Mouse (Mus musculus) limb, embryonic 13.5 days (tissue): ENCODE results near the gene Rexo5. TPM values are rescaled to one million over a fixed set of nuclear protein-coding genes. Genes with fewer than 3 reads are reported as not detected.

ENCODE experiments used
- ATAC-seq: fragments of 200-750 bp; cut with Nextera tagmentation; 2 replicates; pipeline ENCODE4 v1.8.0; 2017; ENCODE audit warnings: low read depth, moderate number of reproducible peaks, moderate TSS enrichment; ENCODE audit not compliant: low FRiP score
- H3K27ac ChIP-seq: fragments of 300-500 bp; sonication (generic); 2 replicates; pipeline ENCODE4 v1.5.1; 2015; ENCODE audit warnings: inconsistent platforms, mild to moderate bottlenecking, moderate library complexity
- H3K27me3 ChIP-seq: fragments of 300-500 bp; sonication (generic); 2 replicates; pipeline ENCODE4 v1.6.1; 2015; ENCODE audit warnings: mild to moderate bottlenecking, inconsistent platforms
- H3K36me3 ChIP-seq: fragments of 300-500 bp; sonication (generic); 2 replicates; pipeline ENCODE4 v1.6.1; 2015; ENCODE audit warnings: inconsistent platforms, mild to moderate bottlenecking, moderate library complexity
- H3K4me1 ChIP-seq: fragments of 300-500 bp; sonication (generic); 2 replicates; pipeline ENCODE4 v1.6.1; 2015; ENCODE audit warnings: inconsistent platforms
- H3K4me2 ChIP-seq: fragments of 300-500 bp; sonication (generic); replicated peaks from 2 replicates; pipeline ENCODE4 v1.6.1; 2015; ENCODE audit warnings: inconsistent platforms, mild to moderate bottlenecking, moderate library complexity
- H3K4me3 ChIP-seq: fragments of 300-500 bp; sonication (generic); 2 replicates; pipeline ENCODE4 v1.5.1; 2015; ENCODE audit warnings: moderate library complexity, mild to moderate bottlenecking, inconsistent platforms
- H3K9ac ChIP-seq: fragments of 300-500 bp; sonication (generic); 2 replicates; pipeline ENCODE4 v1.6.1; 2015; ENCODE audit warnings: mild to moderate bottlenecking, inconsistent platforms
- H3K9me3 ChIP-seq: fragments of 300-500 bp; sonication (generic); 2 replicates; pipeline ENCODE4 v1.6.1; 2016; ENCODE audit warnings: inconsistent platforms
- WGBS: fragments of 180-500 bp; shearing (Covaris S2); methylation state at CpG from one replicate; pipeline ENCODE4 v1.1.7; 2015; 5-methylcytosine and 5-hydroxymethylcytosine counted together
- polyA plus RNA-seq: library from polyadenylated mRNA; unstranded; fragments of >200 nt; fragmentation: Nextera tagmentation; extraction: Ambion mirVana; gene quantifications from 2 replicates; pipeline ENCODE4 v1.2.1, GENCODE M21; 2015

The Rexo5 gene
- polyA plus RNA-seq, 1 experiment from 2014 or later = 24.8 TPM

DNA sequence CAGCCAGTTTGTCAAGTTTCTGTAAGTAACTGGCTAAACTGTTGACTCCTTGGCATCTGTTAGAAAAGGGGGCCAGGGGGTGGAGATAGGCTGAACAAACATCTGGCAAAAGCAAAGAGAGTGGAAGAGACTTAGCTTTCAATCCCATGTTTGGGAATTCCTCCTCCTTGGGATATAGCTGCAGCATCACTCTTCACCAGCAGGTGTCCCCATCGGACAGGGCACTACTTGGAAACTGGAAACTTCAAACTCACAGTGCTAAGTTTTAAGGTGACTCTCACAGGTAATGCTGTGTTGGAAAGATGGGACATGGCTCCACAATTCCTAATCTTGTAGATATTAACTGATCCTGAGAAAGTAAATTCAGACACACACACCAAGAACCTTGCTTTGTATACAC, 55.3 kb downstream of the Rexo5 start:
- Histone ChIP-seq H3K36me3 (peaks cover 37% of the 10 kb centered on the region), H3K9ac (no peak overlapping the region), H3K9me3 (no peaks in the 10 kb centered on the region), H3K27me3 (no peaks in the 10 kb centered on the region), H3K4me3 (no peak overlapping the region), H3K4me2 (no peak overlapping the region), H3K4me1 (no peaks in the 10 kb centered on the region), H3K27ac (no peak overlapping the region)
- 0% methylated on average over 1 of the region's 1 CpGs for WGBS
- no peak for ATAC-seq

- no peak overlapping the region for H3K27ac ChIP-seq
- WGBS = 85% methylated on average over 5 of the region's 5 CpGs
- no peaks in the 10 kb centered on the region for H3K27me3 ChIP-seq
- H3K36me3 ChIP-seq = peaks cover 35% of the 10 kb centered on the region
- no peak for ATAC-seq
- no peak overlapping the region for H3K9ac ChIP-seq
- no peaks in the 10 kb centered on the region for H3K9me3 ChIP-seq
- H3K4me1 ChIP-seq = no peaks in the 10 kb centered on the region
- no peak overlapping the region for H3K4me3 ChIP-seq
- H3K4me2 ChIP-seq = no peak overlapping the region
Observed at GRCm38 (mm10) chr7:119850737-119851136, 56.9 kb downstream of the Rexo5 start.

GRCm38 (mm10) chr7:119852494-119852893, 58.7 kb downstream of the Rexo5 start:
- Histone ChIP-seq H3K9me3 (no peaks in the 10 kb centered on the region), H3K9ac (no peak overlapping the region), H3K4me2 (no peak overlapping the region), H3K4me1 (no peaks in the 10 kb centered on the region), H3K27me3 (no peaks in the 10 kb centered on the region), H3K4me3 (no peak overlapping the region), H3K36me3 (peaks cover 40% of the 10 kb centered on the region), H3K27ac (no peak overlapping the region)
- ATAC-seq = no peak

- Histone ChIP-seq H3K36me3 (peaks cover 46% of the 10 kb centered on the region), H3K27me3 (no peaks in the 10 kb centered on the region), H3K9ac (no peak overlapping the region), H3K9me3 (no peaks in the 10 kb centered on the region), H3K4me1 (no peaks in the 10 kb centered on the region), H3K4me3 (no peak overlapping the region), H3K27ac (no peak overlapping the region), H3K4me2 (no peak overlapping the region)
- 85% methylated on average over 1 of the region's 1 CpGs for WGBS
- no peak for ATAC-seq
Observed at GRCm38 (mm10) chr7:119853186-119853585, 59.4 kb downstream of the Rexo5 start.

DNA sequence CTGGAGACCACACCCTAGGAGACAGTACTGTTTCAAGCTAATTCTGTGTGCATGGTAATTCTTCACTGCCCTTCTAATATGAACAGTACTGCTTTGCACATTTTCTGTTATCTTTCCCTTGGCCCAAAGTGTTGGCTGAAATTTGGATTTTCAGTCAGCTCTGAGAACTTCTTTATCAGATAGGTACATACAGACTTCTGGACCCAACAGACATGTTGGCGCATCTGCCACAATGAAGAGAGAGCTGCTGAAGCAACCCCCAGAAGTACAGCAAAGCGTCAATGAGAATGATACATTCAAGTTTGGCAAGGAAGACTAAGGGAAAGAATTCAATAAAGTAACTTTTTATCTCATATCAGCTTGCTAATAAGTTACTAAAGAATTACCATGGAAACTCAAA, 60.6 kb downstream of the Rexo5 start:
- peaks cover 51% of the 10 kb centered on the region for H3K36me3 ChIP-seq
- no peak overlapping the region for H3K9ac ChIP-seq
- 99% methylated on average over 2 of the region's 2 CpGs for WGBS
- no peak overlapping the region for H3K27ac ChIP-seq
- no peak overlapping the region for H3K4me2 ChIP-seq
- no peak for ATAC-seq
- no peak overlapping the region for H3K4me3 ChIP-seq
- H3K4me1 ChIP-seq = no peaks in the 10 kb centered on the region
- no peaks in the 10 kb centered on the region for H3K9me3 ChIP-seq
- no peaks in the 10 kb centered on the region for H3K27me3 ChIP-seq

DNA sequence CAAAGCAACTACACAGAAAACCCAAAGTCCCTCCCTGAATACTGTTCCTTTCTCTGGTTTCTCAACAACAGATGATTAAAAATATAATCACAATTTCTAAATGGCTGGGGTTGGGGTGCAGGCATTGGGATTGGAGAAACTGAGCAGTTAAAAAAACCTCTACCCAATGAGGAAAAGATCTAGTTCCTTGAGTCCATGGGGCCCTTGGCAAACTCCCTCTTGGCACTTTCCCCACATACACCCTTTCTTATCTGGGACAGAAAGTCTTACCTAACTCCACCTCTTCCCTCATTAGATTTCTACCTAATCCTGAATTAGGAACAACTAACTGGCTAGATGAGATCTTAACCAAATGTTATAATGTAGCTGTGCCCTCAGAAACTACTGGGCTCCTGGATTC, 61.2 kb downstream of the Rexo5 start:
- no peak for ATAC-seq
- Histone ChIP-seq H3K27me3 (no peaks in the 10 kb centered on the region), H3K9me3 (no peaks in the 10 kb centered on the region), H3K9ac (no peak overlapping the region), H3K36me3 (peaks cover 56% of the 10 kb centered on the region), H3K4me3 (no peak overlapping the region), H3K4me1 (no peaks in the 10 kb centered on the region), H3K27ac (no peak overlapping the region), H3K4me2 (no peak overlapping the region)

- H3K27ac ChIP-seq = no peak overlapping the region
- no peak overlapping the region for H3K9ac ChIP-seq
- H3K27me3 ChIP-seq = no peaks in the 10 kb centered on the region
- no peaks in the 10 kb centered on the region for H3K9me3 ChIP-seq
- peaks cover 43% of the 10 kb centered on the region for H3K36me3 ChIP-seq
- WGBS = 90% methylated on average over 6 of the region's 6 CpGs
- no peak for ATAC-seq
- H3K4me2 ChIP-seq = no peak overlapping the region
- peaks cover 16% of the 10 kb centered on the region for H3K4me1 ChIP-seq
- H3K4me3 ChIP-seq = no peak overlapping the region
Observed at GRCm38 (mm10) chr7:119859476-119859875, 65.7 kb downstream of the Rexo5 start.

DNA sequence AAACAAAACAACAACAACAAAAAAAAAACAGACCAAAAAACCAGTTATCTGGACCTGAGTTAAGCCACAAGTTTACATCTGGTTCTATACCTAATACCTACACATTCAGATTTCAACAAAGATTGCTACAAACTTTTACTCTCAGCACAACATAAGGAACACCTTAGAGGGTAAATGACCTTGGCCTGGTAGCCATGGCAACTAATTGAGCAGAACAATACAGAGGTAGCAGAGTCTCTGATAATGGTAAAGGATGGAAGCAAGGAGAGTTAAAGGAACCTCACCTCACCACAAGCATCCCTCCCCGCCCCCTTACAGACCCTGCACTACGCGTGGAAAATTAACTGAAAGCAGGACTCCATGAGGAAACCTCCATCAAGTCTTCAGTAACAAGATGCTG, 66.3 kb downstream of the Rexo5 start:
- ATAC-seq = no peak
- H3K4me3 ChIP-seq = no peak overlapping the region
- no peak overlapping the region for H3K27ac ChIP-seq
- no peak overlapping the region for H3K4me2 ChIP-seq
- H3K4me1 ChIP-seq = peaks cover 16% of the 10 kb centered on the region
- H3K9me3 ChIP-seq = no peaks in the 10 kb centered on the region
- peaks cover 37% of the 10 kb centered on the region for H3K36me3 ChIP-seq
- 75% methylated on average over 3 of the region's 3 CpGs for WGBS
- no peaks in the 10 kb centered on the region for H3K27me3 ChIP-seq
- no peak overlapping the region for H3K9ac ChIP-seq

DNA sequence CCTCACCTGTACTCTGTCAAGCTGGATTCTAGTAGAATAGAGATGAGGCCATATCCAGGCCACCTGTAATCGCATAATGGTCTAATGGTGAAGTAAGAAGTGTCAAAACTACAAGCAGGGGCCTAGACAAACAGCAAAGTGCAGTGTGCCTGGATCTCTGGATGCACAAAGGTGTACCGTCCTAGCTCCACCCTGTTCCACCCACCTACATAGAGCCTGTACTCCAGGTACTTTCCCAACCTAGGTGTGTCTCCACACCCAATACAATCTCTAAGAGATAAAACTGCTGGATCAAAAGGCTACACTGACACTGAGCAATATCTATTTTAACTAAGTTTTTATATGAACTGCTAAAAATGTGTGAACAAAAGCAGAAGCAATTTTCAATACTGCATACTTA, 66.7 kb downstream of the Rexo5 start:
- peaks cover 16% of the 10 kb centered on the region for H3K4me1 ChIP-seq
- no peak overlapping the region for H3K9ac ChIP-seq
- H3K9me3 ChIP-seq = no peaks in the 10 kb centered on the region
- H3K4me2 ChIP-seq = no peak overlapping the region
- WGBS = 88% methylated on average over 2 of the region's 2 CpGs
- H3K27ac ChIP-seq = no peak overlapping the region
- peaks cover 40% of the 10 kb centered on the region for H3K36me3 ChIP-seq
- H3K4me3 ChIP-seq = no peak overlapping the region
- ATAC-seq = no peak
- no peaks in the 10 kb centered on the region for H3K27me3 ChIP-seq

GRCm38 (mm10) chr7:119860971-119861334, 67.1 kb downstream of the Rexo5 start:
- Histone ChIP-seq H3K36me3 (peaks cover 40% of the 10 kb centered on the region), H3K9ac (no peak overlapping the region), H3K4me3 (no peak overlapping the region), H3K27me3 (no peaks in the 10 kb centered on the region), H3K4me1 (peaks cover 16% of the 10 kb centered on the region), H3K9me3 (no peaks in the 10 kb centered on the region), H3K27ac (peak overlapping the region; percentile 45; the same call in 1 of the 2 replicates), H3K4me2 (no peak overlapping the region; the same call in 1 of the 2 replicates)
- ATAC-seq = no peak

DNA sequence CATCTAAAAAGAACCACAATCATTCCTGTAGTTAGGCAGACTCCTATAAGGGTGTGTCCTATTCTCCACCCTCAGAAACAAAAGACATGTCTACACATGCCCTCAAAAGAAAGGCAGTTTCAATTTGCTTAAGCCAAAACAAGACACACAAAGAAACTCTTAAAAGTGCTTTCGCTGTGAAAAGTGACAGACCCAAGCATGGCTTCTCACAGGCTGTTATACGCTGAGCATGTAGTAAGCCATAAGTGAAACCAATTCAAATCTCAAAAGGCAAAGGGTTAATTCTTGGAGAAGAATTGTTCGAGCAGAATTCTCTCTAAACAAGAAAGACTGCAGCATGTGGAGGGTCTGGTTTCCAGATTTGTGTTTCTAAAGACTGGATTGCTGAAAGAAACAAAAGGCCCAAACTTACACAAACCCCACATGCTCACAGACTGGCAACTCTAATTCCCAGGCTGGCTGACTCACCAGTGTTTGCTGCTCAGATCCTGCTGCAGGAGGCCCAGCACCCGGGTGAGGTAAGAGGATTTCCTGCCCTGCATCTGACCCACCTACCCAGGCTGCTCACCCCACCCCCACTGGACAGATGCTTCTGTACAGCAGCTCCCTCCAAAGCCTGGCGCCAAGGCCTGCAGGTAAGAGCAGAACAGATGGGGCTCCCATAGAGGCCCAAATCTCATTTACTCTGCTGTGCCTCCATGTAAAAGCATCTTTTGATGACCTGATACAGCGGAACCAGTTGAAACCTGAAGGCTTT, 67.7 kb downstream of the Rexo5 start:
- H3K9me3 ChIP-seq = no peaks in the 10 kb centered on the region
- H3K4me2 ChIP-seq = peak overlapping the region; percentile 30
- peak overlapping the region; percentile 45; the same call in 1 of the 2 replicates for H3K9ac ChIP-seq
- H3K4me3 ChIP-seq = no peak overlapping the region
- peak overlapping the region; percentile 45; the same call in 1 of the 2 replicates for H3K27ac ChIP-seq
- H3K36me3 ChIP-seq = peaks cover 37% of the 10 kb centered on the region
- peaks cover 16% of the 10 kb centered on the region for H3K4me1 ChIP-seq
- WGBS = 32% methylated on average over 6 of the region's 6 CpGs
- H3K27me3 ChIP-seq = no peaks in the 10 kb centered on the region
- ATAC-seq = peak; percentile 74

- Histone ChIP-seq H3K4me3 (no peak overlapping the region), H3K9ac (no peak overlapping the region), H3K4me2 (no peak overlapping the region), H3K9me3 (no peaks in the 10 kb centered on the region), H3K36me3 (peaks cover 34% of the 10 kb centered on the region), H3K27ac (peak overlapping the region; percentile 45; the same call in 1 of the 2 replicates), H3K4me1 (peaks cover 16% of the 10 kb centered on the region), H3K27me3 (no peaks in the 10 kb centered on the region)
- WGBS = 43% methylated on average over 1 of the region's 1 CpGs
- no peak for ATAC-seq
Observed at GRCm38 (mm10) chr7:119862167-119862566, 68.4 kb downstream of the Rexo5 start.

DNA sequence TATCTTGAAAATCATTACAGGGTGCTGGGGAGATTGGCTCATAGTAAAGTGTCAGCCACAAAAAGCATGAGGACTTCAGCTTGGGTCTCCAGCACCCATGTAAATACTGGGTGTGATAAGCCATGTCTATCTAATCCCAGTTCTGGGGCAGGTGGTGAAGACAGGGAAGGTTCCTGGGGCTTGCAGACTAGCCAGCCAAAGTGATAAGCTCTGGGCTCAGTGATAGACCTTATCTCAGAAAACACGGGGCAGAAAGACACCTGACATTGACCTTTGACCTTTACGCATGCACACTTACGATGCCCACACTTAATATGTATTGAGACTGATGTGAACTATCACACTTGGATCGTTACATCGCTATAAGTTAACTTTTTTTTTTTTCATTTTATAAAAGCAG, 70.7 kb downstream of the Rexo5 start:
- 88% methylated on average over 5 of the region's 5 CpGs for WGBS
- no peak overlapping the region for H3K27ac ChIP-seq
- no peak overlapping the region for H3K4me3 ChIP-seq
- no peaks in the 10 kb centered on the region for H3K9me3 ChIP-seq
- H3K4me1 ChIP-seq = peaks cover 16% of the 10 kb centered on the region
- no peak for ATAC-seq
- H3K36me3 ChIP-seq = peaks cover 20% of the 10 kb centered on the region
- H3K9ac ChIP-seq = no peak overlapping the region
- no peaks in the 10 kb centered on the region for H3K27me3 ChIP-seq
- H3K4me2 ChIP-seq = no peak overlapping the region
